Mouse (Mus musculus) heart, adult 2 months (tissue): ENCODE measurements around the gene Pnpo. TPM values are rescaled to one million over a fixed set of nuclear protein-coding genes. Genes with fewer than 3 reads are reported as not detected.

Source experiments
- DNase-seq, 2 experiments: peaks; one replicate each; pipeline ENCODE4 v3.0.0; 2021
- H3K27ac ChIP-seq: fragments of 200-600 bp; 2 replicates; pipeline ENCODE4 v1.8.1; 2022
- H3K27me3 ChIP-seq: fragments of 200-500 bp; 2 replicates; pipeline ENCODE4 v1.6.1; 2012; ENCODE audit warnings: mild to moderate bottlenecking, low read length, inconsistent platforms, mixed read lengths; ENCODE audit not compliant: control insufficient read depth, insufficient read depth
- H3K36me3 ChIP-seq: fragments of 200-500 bp; 2 replicates; pipeline ENCODE4 v1.6.1; 2012; ENCODE audit warnings: low read length, inconsistent platforms; ENCODE audit not compliant: control insufficient read depth, insufficient read depth
- H3K4me1 ChIP-seq: fragments of 200-500 bp; 2 replicates; pipeline ENCODE4 v1.6.1; 2011; ENCODE audit warnings: low read length; ENCODE audit not compliant: control insufficient read depth, insufficient read depth
- H3K4me3 ChIP-seq: fragments of 200-600 bp; 2 replicates; pipeline ENCODE4 v1.8.1; 2022
- H3K79me2 ChIP-seq: fragments of 200-500 bp; replicated peaks from 2 replicates; pipeline ENCODE4 v1.6.1; 2012; ENCODE audit warnings: mild to moderate bottlenecking, inconsistent platforms, low read length, moderate library complexity, mixed read lengths; ENCODE audit not compliant: control insufficient read depth, insufficient read depth
- H3K9ac ChIP-seq: fragments of 200-500 bp; 2 replicates; pipeline ENCODE4 v1.6.1; 2012; ENCODE audit warnings: low read depth, mild to moderate bottlenecking, control low read depth, inconsistent platforms, low read length, mixed read lengths
- CTCF ChIP-seq: fragments of 200-600 bp; IDR thresholded peaks from 2 replicates; pipeline ENCODE4 v1.8.1; 2022; ENCODE audit warnings: antibody characterized with exemption, mild to moderate bottlenecking, moderate library complexity
- EP300 ChIP-seq: fragments of 200-500 bp; IDR thresholded peaks from 2 replicates; pipeline ENCODE4 v1.6.1; 2011; ENCODE audit warnings: low read depth, low read length, control low read depth; ENCODE audit not compliant: insufficient read depth
- POLR2A ChIP-seq: fragments of 200-500 bp; IDR thresholded peaks from 2 replicates; pipeline ENCODE4 v1.6.1; 2011; ENCODE audit warnings: mild to moderate bottlenecking, low read depth, low read length, control low read depth; ENCODE audit not compliant: insufficient read depth
- WGBS: fragments of 180-500 bp; shearing (Covaris S2); methylation state at CpG from one replicate; pipeline ENCODE4 v1.1.7; 2018; 5-methylcytosine and 5-hydroxymethylcytosine counted together
- intact Hi-C: fragments of 180-260 bp; cut with DNase I; formaldehyde crosslinking; loops from one replicate; pipeline ENCODE4 v1.15.1; 2025
- polyA plus RNA-seq: library from polyadenylated mRNA; depleted of rRNA; stranded (reverse); fragments of >200 nt; gene quantifications from 2 replicates; pipeline ENCODE4 v1.2.3, GENCODE M21; 2012
- total RNA-seq, 2 experiments: library from RNA; stranded (reverse); gene quantifications; 2 replicates each; pipeline ENCODE4 v1.2.3; 2021

Pnpo gene
- total and polyA plus RNA-seq, 3 experiments, result 12.9 to 22.0 (median 13.0) TPM

- peak overlapping the region; percentile 31; the same call in 1 of the 2 replicates for H3K27ac ChIP-seq
- WGBS, result 61% methylated on average over 16 of the region's 16 CpGs
- no peaks in the 10 kb centered on the region for H3K27me3 ChIP-seq
- H3K36me3 ChIP-seq, result no peaks in the 10 kb centered on the region
- DNase-seq, result no peak
- TF ChIP-seq CTCF (no peak), EP300 (no peak), POLR2A (no peak)
- no peak overlapping the region for H3K9ac ChIP-seq
- H3K4me1 ChIP-seq, result no peaks in the 10 kb centered on the region; the same call in 1 of the 2 replicates
- intact Hi-C loops, result no loop called here
- H3K79me2 ChIP-seq, result no peaks in the 10 kb centered on the region
- no peak overlapping the region for H3K4me3 ChIP-seq
These were observed 40.8 kb downstream of the Pnpo start for GRCm38 (mm10) chr11:96902639-96903635.

- 76% methylated on average over 9 of the region's 9 CpGs for WGBS
- Histone ChIP-seq H3K36me3 (no peaks in the 10 kb centered on the region), H3K27ac (no peak overlapping the region), H3K4me1 (peaks cover 1% of the 10 kb centered on the region; the same call in 1 of the 2 replicates), H3K4me3 (no peak overlapping the region), H3K79me2 (no peaks in the 10 kb centered on the region), H3K27me3 (no peaks in the 10 kb centered on the region), H3K9ac (no peak overlapping the region)
- DNase-seq, result no peak
- intact Hi-C loops, result no loop called here
- TF ChIP-seq EP300 (no peak), POLR2A (no peak)
These were observed 42.5 kb downstream of the Pnpo start for GRCm38 (mm10) chr11:96901332-96901731.

GRCm38 (mm10) chr11:96899449-96900306 lies 44.1 kb downstream of the Pnpo start:
- no peaks in the 10 kb centered on the region for H3K79me2 ChIP-seq
- H3K36me3 ChIP-seq, result no peaks in the 10 kb centered on the region
- H3K27me3 ChIP-seq, result no peaks in the 10 kb centered on the region
- TF ChIP-seq EP300 (no peak), POLR2A (no peak), CTCF (no peak)
- no peak overlapping the region for H3K4me3 ChIP-seq
- intact Hi-C loops, result no loop called here
- 63% methylated on average over 13 of the region's 13 CpGs for WGBS
- DNase-seq, result no peak
- no peak overlapping the region for H3K9ac ChIP-seq
- H3K4me1 ChIP-seq, result peaks cover 5% of the 10 kb centered on the region
- no peak overlapping the region for H3K27ac ChIP-seq

GRCm38 (mm10) chr11:96895886-96896285 lies 47.9 kb downstream of the Pnpo start:
- peaks cover 5% of the 10 kb centered on the region for H3K4me1 ChIP-seq
- TF ChIP-seq POLR2A (no peak), CTCF (no peak)
- intact Hi-C loops, result no loop called here
- H3K4me3 ChIP-seq, result no peak overlapping the region
- no peak overlapping the region for H3K9ac ChIP-seq
- DNase-seq, result no peak
- peak overlapping the region; percentile 48 for H3K27ac ChIP-seq
- no peaks in the 10 kb centered on the region for H3K79me2 ChIP-seq
- H3K36me3 ChIP-seq, result no peaks in the 10 kb centered on the region
- 52% methylated on average over 4 of the region's 4 CpGs for WGBS
- no peaks in the 10 kb centered on the region for H3K27me3 ChIP-seq

- DNase-seq, result no peak
- Histone ChIP-seq H3K27me3 (no peaks in the 10 kb centered on the region), H3K9ac (no peak overlapping the region), H3K4me3 (no peak overlapping the region), H3K27ac (peak overlapping the region; percentile 34), H3K79me2 (no peaks in the 10 kb centered on the region), H3K36me3 (no peaks in the 10 kb centered on the region), H3K4me1 (peaks cover 5% of the 10 kb centered on the region)
- 49% methylated on average over 11 of the region's 11 CpGs for WGBS
- no peak for TF ChIP-seq CTCF
- no peak for TF ChIP-seq POLR2A
- TF ChIP-seq EP300, result no peak
- intact Hi-C loops, result no loop called here
These were observed 50.5 kb downstream of the Pnpo start for GRCm38 (mm10) chr11:96893203-96893842.
